ENCODE assay signal across 21 mouse cellular contexts in the genomic region with DNA sequence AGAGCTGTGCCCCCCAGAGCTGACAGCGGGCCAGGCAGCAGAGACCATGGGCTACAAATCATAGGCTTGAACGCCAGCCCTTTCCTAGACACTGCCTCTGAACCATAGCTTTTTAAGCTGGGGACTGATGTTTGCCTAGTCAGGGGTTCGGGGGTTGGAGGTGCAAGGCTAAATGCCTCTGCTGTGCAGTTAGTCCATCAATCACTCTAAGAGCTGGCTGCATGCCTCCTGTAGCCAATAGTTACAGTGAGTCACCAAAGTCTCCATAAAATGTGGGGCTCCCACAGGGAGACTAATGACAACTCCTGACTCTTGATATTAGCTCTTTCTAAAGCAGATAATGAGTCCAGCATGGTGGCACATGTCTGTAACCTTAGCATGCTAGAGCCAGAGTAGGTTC. TPM values are rescaled to one million over a fixed set of nuclear protein-coding genes. Genes with fewer than 3 reads are reported as not detected.
DNase-seq lines count a peak whose midpoint lies in the region; ATAC-seq lines count a peak whose summit lies in the region.
"Had no signal": no experiment of that assay in that cellular context is flagged by ENCODE, and none has a peak within 500 bp of the region (broad histone marks: within the 10 kb centered on the region; RNA-seq: fewer than 3 reads in every experiment).

No protein-coding gene starts in this region.

- no peaks in the 10 kb centered on the region for H3K27me3 ChIP-seq in hindbrain, embryonic 11.5 days (ENCODE audit: control insufficient read depth, insufficient read depth, low read length)
- H3K27me3 ChIP-seq: embryonic facial prominence, embryonic 13.5 days; hindbrain, embryonic 13.5 days had no signal

- H3K4me1 ChIP-seq in hindbrain, embryonic 11.5 days (replicated peaks; ENCODE audit: control insufficient read depth, insufficient read depth, low read length): no peaks in the 10 kb centered on the region
- H3K4me1 ChIP-seq: embryonic facial prominence, embryonic 13.5 days had no signal

- no peak for ATAC-seq in hindbrain, embryonic 11.5 days (ENCODE audit: low FRiP score)
- ATAC-seq in inflammation-experienced regulatory T-cells, adult 6 months: no peak
- ATAC-seq: intestine, postnatal 0 days; liver, postnatal 0 days had no signal

- WGBS in hindbrain, embryonic 11.5 days: 62% methylated on average over 3 of the region's 3 CpGs

- H3K4me2 ChIP-seq in hindbrain, embryonic 11.5 days (replicated peaks; ENCODE audit: low read depth, low read length): no peak overlapping the region
- H3K4me2 ChIP-seq: embryonic facial prominence, embryonic 13.5 days; hindbrain, embryonic 13.5 days had no signal

- H3K9me3 ChIP-seq in hindbrain, embryonic 11.5 days (ENCODE audit: control insufficient read depth, low read length): no peaks in the 10 kb centered on the region
- H3K9me3 ChIP-seq: embryonic facial prominence, embryonic 13.5 days; hindbrain, embryonic 13.5 days had no signal

- H3K9ac ChIP-seq in hindbrain, embryonic 11.5 days (ENCODE audit: low read depth, low read length): no peak overlapping the region
- H3K9ac ChIP-seq: embryonic facial prominence, embryonic 13.5 days; hindbrain, embryonic 13.5 days; liver, postnatal 0 days had no signal

- H3K4me3 ChIP-seq in hindbrain, embryonic 11.5 days (ENCODE audit: low read depth, low read length): no peak overlapping the region
- H3K4me3 ChIP-seq: embryonic facial prominence, embryonic 13.5 days; forebrain, embryonic 10.5 days; hindbrain, embryonic 13.5 days; midbrain, embryonic 10.5 days had no signal

- DNase-seq in kidney, postnatal 14 days: peak; percentile 2
- DNase-seq in kidney, adult 8-10 months: no peak
- DNase-seq in adrenal gland, adult (ENCODE audit: inconsistent age in 2 of 2, low spot score in 1 of 2): peak; percentile 78 to 85
- DNase-seq in brain, adult 2 months (ENCODE audit: low read depth, low spot score): peak; percentile 5
- no peak for DNase-seq in hindbrain, embryonic 11.5 days (ENCODE audit: low spot score)
- no peak for DNase-seq in ovary, postnatal 36 days (ENCODE audit: low spot score)
- DNase-seq: gastrocnemius, postnatal 10 days; layer of hippocampus, postnatal 36 days; liver; liver, postnatal 0 days; lung, postnatal 36 days; right cerebral cortex, postnatal 25 days; thymus, postnatal 14 days had no signal

- H3K27ac ChIP-seq in hindbrain, embryonic 11.5 days (ENCODE audit: low read depth, low read length): no peak overlapping the region
- H3K27ac ChIP-seq: embryonic facial prominence, embryonic 13.5 days; forebrain, embryonic 10.5 days; hindbrain, embryonic 13.5 days; midbrain, embryonic 10.5 days; stomach, postnatal 0 days had no signal

- H3K36me3 ChIP-seq in hindbrain, embryonic 11.5 days (ENCODE audit: control insufficient read depth, insufficient read depth, low read length): no peaks in the 10 kb centered on the region
- H3K36me3 ChIP-seq: embryonic facial prominence, embryonic 13.5 days; forebrain, embryonic 10.5 days; hindbrain, embryonic 13.5 days; midbrain, embryonic 10.5 days had no signal

RNA-seq across cellular contexts. Expression of a gene that starts 1.6 kb away (rescaled TPM):
- 9.6 and 9.9 TPM in 2 replicates for polyA plus RNA-seq in hindbrain, embryonic 11.5 days (2014; fragmentation: Nextera tagmentation; extraction: Ambion mirVana)
- polyA plus RNA-seq in inflammation-experienced regulatory T-cells, adult 6 months (2017; shearing (Covaris generic)): 10 to 100 TPM; 11.0 to 20.7 (median 14.3) TPM

RNA-seq across cellular contexts. Expression of a gene that starts 42.9 kb away (rescaled TPM):
- polyA plus RNA-seq in hindbrain, embryonic 11.5 days (2014; fragmentation: Nextera tagmentation; extraction: Ambion mirVana): 13.5 TPM in 2 replicates
- polyA plus RNA-seq in inflammation-experienced regulatory T-cells, adult 6 months (2017; shearing (Covaris generic)): 10 to 100 TPM; 16.0 to 19.8 (median 16.1) TPM
- polyA plus RNA-seq: C2C12 had no signal

RNA-seq across cellular contexts. Expression of a gene that starts 58.8 kb away (rescaled TPM):
- polyA plus RNA-seq in hindbrain, embryonic 11.5 days (2014; fragmentation: Nextera tagmentation; extraction: Ambion mirVana): 24.1 and 24.7 TPM in 2 replicates
- 1 to 10 TPM; 7.5 to 10.0 (median 9.6) TPM for polyA plus RNA-seq in inflammation-experienced regulatory T-cells, adult 6 months (2017; shearing (Covaris generic))

Comparison
In these comparisons a context has a peak if more than half of its experiments do, and no peak if none do; other contexts are left out.
1. DNase-seq: peak in kidney, postnatal 14 days (single experiment), adrenal gland, adult (2 of 2) and brain, adult 2 months (single experiment); none in kidney, adult 8-10 months (0 of 2), hindbrain, embryonic 11.5 days (single experiment) and ovary, postnatal 36 days (single experiment).